Mouse (Mus musculus) small intestine, adult 2 months (tissue): ENCODE results near the gene Manbal. TPM values are rescaled to one million over a fixed set of nuclear protein-coding genes. Genes with fewer than 3 reads are reported as not detected.
"Not testable (repeated sequence)": the region's sequence is repeated elsewhere in the genome, so short reads cannot be mapped to it uniquely, and the experiment has no call there.

Experiments used
- H3K27ac ChIP-seq: fragments of 200-500 bp; 2 replicates; pipeline ENCODE4 v1.5.1; 2012; ENCODE audit warnings: low read depth, low read length, control low read depth, inconsistent platforms; ENCODE audit not compliant: insufficient read depth
- H3K27me3 ChIP-seq: fragments of 200-500 bp; 2 replicates; pipeline ENCODE4 v1.6.1; 2012; ENCODE audit warnings: mild to moderate bottlenecking, moderate library complexity, low read length, inconsistent platforms; ENCODE audit not compliant: control insufficient read depth, insufficient read depth
- H3K36me3 ChIP-seq: fragments of 200-500 bp; 2 replicates; pipeline ENCODE4 v1.6.1; 2012; ENCODE audit warnings: mild to moderate bottlenecking, low read length, control low read depth, inconsistent platforms; ENCODE audit not compliant: control insufficient read depth, insufficient read depth
- H3K4me1 ChIP-seq: fragments of 200-500 bp; 2 replicates; pipeline ENCODE4 v1.6.1; 2012; ENCODE audit warnings: low read length, inconsistent platforms, mixed read lengths; ENCODE audit not compliant: control insufficient read depth, insufficient read depth, insufficient read length
- H3K4me3 ChIP-seq: fragments of 200-500 bp; 2 replicates; pipeline ENCODE4 v1.5.1; 2012; ENCODE audit warnings: low read depth, mild to moderate bottlenecking, control low read depth, inconsistent platforms, low read length, moderate library complexity
- CTCF ChIP-seq: fragments of 200-500 bp; IDR thresholded peaks from 2 replicates; pipeline ENCODE4 v1.5.1; 2012; ENCODE audit warnings: low read depth, mild to moderate bottlenecking, control low read depth, inconsistent platforms, low read length, moderate library complexity, mixed read lengths; ENCODE audit not compliant: insufficient replicate concordance, insufficient read length; ENCODE audit errors: extremely low read depth
- POLR2A ChIP-seq: fragments of 200-500 bp; IDR thresholded peaks from 2 replicates; pipeline ENCODE4 v1.6.1; 2012; ENCODE audit warnings: low read depth, mild to moderate bottlenecking, control low read depth, inconsistent platforms, low read length, moderate library complexity
- WGBS: fragments of 180-500 bp; shearing (Covaris S2); methylation state at CpG from one replicate; pipeline ENCODE4 v1.1.7; 2018; 5-methylcytosine and 5-hydroxymethylcytosine counted together
- polyA plus RNA-seq: library from polyadenylated mRNA; depleted of rRNA; stranded (reverse); fragments of >200 nt; gene quantifications from 2 replicates; pipeline ENCODE4 v1.2.3, GENCODE M21; 2012

Gene Manbal
- polyA plus RNA-seq, 1 experiment, result 47.5 TPM

GRCm38 (mm10) chr2:157367991-157368390 is 597 bp downstream of the Manbal start:
- TF ChIP-seq POLR2A, result no peak
- no peak for TF ChIP-seq CTCF
- Histone ChIP-seq H3K27ac (peak overlapping the region; percentile 95), H3K36me3 (no peaks in the 10 kb centered on the region), H3K27me3 (no peaks in the 10 kb centered on the region), H3K4me3 (peak overlapping the region; percentile 92), H3K4me1 (peaks cover 22% of the 10 kb centered on the region)
- 2% methylated on average over 13 of the region's 13 CpGs for WGBS

DNA sequence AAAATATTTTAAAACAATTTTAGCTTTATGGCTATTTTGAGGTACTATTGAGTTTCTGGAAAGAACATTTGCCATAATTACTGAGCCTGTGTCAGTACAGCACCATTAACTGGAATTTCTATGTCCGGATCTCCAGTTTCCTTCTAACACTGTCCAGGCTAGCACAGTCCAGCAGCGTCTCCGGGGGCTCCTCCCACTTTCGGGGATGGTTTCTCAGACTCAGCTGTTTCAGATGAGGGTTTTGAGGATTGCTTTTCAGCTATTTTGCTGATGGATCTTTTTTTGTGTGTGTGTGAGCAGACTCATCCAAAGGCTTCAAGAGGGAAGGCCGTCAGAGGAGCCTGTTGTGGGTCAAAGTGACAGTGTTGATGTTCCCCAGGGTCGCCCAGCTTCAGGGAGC is 4.3 kb downstream of the Manbal start:
- TF ChIP-seq POLR2A, result no peak
- no peak for TF ChIP-seq CTCF
- Histone ChIP-seq H3K36me3 (no peaks in the 10 kb centered on the region), H3K4me1 (peaks cover 37% of the 10 kb centered on the region), H3K4me3 (no peak overlapping the region), H3K27ac (peak overlapping the region; percentile 55), H3K27me3 (no peaks in the 10 kb centered on the region)
- WGBS, result 75% methylated on average over 6 of the region's 6 CpGs

DNA sequence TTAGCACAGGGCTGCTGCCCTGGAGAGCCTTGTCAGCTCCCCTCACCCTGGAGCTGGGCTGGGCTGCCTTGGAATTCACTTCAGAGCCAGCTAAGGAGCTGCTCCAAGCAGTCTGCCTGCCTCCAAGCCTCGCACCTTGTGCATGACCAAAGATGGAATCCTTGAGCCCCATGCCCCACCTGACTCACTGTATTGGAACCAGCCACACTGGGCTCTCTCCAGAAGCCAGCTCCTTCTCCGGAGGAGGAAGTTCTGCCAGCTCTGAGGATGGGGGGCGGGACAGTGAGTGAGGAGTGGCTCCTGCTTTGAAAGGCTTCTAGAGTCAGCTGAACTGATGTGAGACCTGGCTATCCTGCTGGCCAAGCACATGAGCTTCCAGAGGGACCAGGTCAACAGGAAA is 6.3 kb downstream of the Manbal start:
- WGBS, result 41% methylated on average over 3 of the region's 3 CpGs
- H3K27ac ChIP-seq, result peak overlapping the region; percentile 82

GRCm38 (mm10) chr2:157375051-157375450 is 7.7 kb downstream of the Manbal start:
- H3K27ac ChIP-seq, result peak overlapping the region; percentile 34; the same call in 1 of the 2 replicates
- H3K4me1 ChIP-seq, result peaks cover 36% of the 10 kb centered on the region
- peaks cover 7% of the 10 kb centered on the region for H3K36me3 ChIP-seq
- 63% methylated on average over 8 of the region's 8 CpGs for WGBS
- H3K4me3 ChIP-seq, result 0 out of 2 replicates have a peak overlapping the region, but pooled peaks have one; percentile 3
- H3K27me3 ChIP-seq, result no peaks in the 10 kb centered on the region
- no peak for TF ChIP-seq POLR2A
- no peak for TF ChIP-seq CTCF

More for the DNA sequence above, 6.3 kb downstream of the Manbal start:
- Histone ChIP-seq H3K4me1 (peaks cover 39% of the 10 kb centered on the region), H3K36me3 (no peaks in the 10 kb centered on the region), H3K4me3 (no peak overlapping the region), H3K27me3 (no peaks in the 10 kb centered on the region)
- TF ChIP-seq POLR2A (no peak), CTCF (no peak)

- Histone ChIP-seq H3K27me3 (no peaks in the 10 kb centered on the region), H3K4me1 (peaks cover 36% of the 10 kb centered on the region), H3K4me3 (no peak overlapping the region), H3K27ac (peak overlapping the region; percentile 34), H3K36me3 (peaks cover 11% of the 10 kb centered on the region)
- TF ChIP-seq CTCF, result no peak
- TF ChIP-seq POLR2A, result no peak
- 45% methylated on average over 14 of the region's 14 CpGs for WGBS
Observed at GRCm38 (mm10) chr2:157375794-157376757, 8.7 kb downstream of the Manbal start.

DNA sequence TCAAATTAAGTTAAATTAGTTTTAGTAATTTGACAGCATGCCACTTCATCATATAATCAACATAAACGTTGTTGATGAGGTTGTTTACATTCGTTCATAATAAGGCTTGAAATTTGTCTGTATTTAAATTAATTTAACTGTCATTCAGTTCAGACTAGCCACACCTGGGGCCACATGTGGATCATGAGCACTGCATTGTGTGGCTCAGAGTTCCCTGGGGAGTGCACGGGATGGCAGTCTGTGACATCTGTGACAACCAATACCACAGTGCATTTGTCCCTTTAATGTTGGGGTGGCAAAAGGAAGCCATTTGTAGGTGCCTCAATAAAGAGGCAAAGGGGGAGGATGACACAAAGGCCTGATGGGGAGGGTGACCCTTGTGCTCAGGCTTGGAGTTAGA is 9.6 kb downstream of the Manbal start:
- WGBS, result 58% methylated on average over 3 of the region's 3 CpGs

GRCm38 (mm10) chr2:157384836-157385235 is 17.4 kb downstream of the Manbal start:
- 88% methylated on average over 4 of the region's 4 CpGs for WGBS
- Histone ChIP-seq H3K27ac (no peak overlapping the region), H3K27me3 (no peaks in the 10 kb centered on the region), H3K4me3 (no peak overlapping the region), H3K36me3 (peaks cover 13% of the 10 kb centered on the region), H3K4me1 (no peaks in the 10 kb centered on the region)
- TF ChIP-seq CTCF, result no peak
- no peak for TF ChIP-seq POLR2A

More for the DNA sequence above, 9.6 kb downstream of the Manbal start:
- Histone ChIP-seq H3K27ac (peak overlapping the region; percentile 4; the same call in 1 of the 2 replicates), H3K27me3 (no peaks in the 10 kb centered on the region), H3K36me3 (peaks cover 16% of the 10 kb centered on the region), H3K4me1 (peaks cover 33% of the 10 kb centered on the region), H3K4me3 (no peak overlapping the region)
- no peak for TF ChIP-seq CTCF
- TF ChIP-seq POLR2A, result no peak

GRCm38 (mm10) chr2:157388901-157389590 is 21.7 kb downstream of the Manbal start:
- not testable (repeated sequence) for H3K4me3 ChIP-seq, H3K27me3 ChIP-seq, H3K4me1 ChIP-seq, H3K36me3 ChIP-seq, H3K27ac ChIP-seq
- WGBS, result 92% methylated on average over 14 of the region's 14 CpGs
